Mouse (Mus musculus) kidney, adult 2 months (tissue): Measurements from ENCODE around the gene Sfxn3.

ENCODE experiments used
- CTCF ChIP-seq: fragments of 200-500 bp; conservative IDR thresholded peaks from 2 replicates; pipeline ENCODE4 v1.5.1; 2011; ENCODE audit warnings: low read depth, mild to moderate bottlenecking, control low read depth, low read length, moderate library complexity, mixed read lengths; ENCODE audit not compliant: insufficient read depth, insufficient read length
- POLR2A ChIP-seq: fragments of 200-500 bp; IDR thresholded peaks from one replicate; pipeline ENCODE4 v1.6.1; 2011; ENCODE audit warnings: low read depth, low read length, control low read depth

DNA sequence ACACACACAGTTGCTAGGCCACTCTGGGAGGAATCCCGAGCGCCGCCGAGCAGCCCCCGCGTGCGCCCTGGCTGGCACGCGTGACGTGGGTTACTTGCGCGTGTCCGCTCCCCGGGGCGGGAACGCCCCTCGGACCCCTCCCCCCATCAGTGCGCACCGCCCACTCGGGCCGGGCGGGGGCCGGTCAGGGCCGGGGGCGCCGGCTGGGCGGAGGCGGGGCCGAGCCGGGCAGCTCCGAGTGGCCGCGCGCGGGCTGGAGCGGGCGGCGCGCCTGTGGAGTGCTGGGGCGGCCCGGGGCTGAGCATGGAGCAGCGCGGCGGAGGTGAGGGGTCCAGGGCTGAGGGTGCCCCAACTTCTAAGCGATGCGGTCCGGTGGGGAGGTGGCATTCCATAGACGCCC, 29.4 kb upstream of the Sfxn3 start:
- TF ChIP-seq CTCF (no peak), POLR2A (no peak)
